Mouse (Mus musculus) layer of hippocampus, adult 18-20 months (tissue): ENCODE data around the gene Cyp2d10. TPM values are rescaled to one million over a fixed set of nuclear protein-coding genes. Genes with fewer than 3 reads are reported as not detected.

Experiments used
- DNase-seq, 2 experiments: peaks; one replicate each; pipeline ENCODE4 v3.0.0; 2022; ENCODE audit warnings: low spot score in 2 of 2
- microRNA-seq, 2 experiments: library from miRNA; unstranded; fragments of <30 nt; microRNA quantifications; one replicate each; pipeline ENCODE4 v1.2.0; 2021
- total RNA-seq, 2 experiments: library from RNA; stranded (reverse); gene quantifications; 2 replicates each; pipeline ENCODE4 v1.2.3; 2021

The Cyp2d10 gene
- total RNA-seq, 2 experiments from 2014 or later: 0.81 TPM; not detected in 1

DNA sequence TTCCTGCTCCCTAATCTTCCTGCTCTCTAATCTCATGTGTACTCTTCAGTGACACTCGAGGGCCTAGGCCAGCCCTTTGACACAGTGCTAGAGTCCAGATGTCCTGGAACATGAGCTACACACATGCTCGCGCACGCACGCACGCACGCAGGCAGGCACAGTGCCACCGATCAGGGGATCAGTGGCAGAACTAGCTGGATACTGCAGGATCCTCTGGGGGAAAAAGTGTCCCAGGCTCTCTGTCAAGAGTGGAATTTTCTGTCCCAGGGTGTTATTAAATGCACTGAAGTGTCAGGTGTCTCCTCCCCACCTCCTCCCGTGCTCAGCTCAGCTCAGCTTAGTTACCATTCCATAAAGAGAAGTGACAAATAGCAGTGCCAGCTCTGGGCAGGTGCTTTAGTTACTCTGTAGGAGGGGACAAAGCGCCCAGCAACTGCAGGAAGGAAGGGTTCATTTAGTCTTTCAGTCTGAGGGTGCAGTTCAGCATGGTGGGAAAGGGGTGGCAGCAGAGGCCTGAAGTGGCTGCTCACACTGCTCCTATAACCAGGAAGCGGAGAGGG, 45.5 kb downstream of the Cyp2d10 start:
- DNase-seq: no peak

DNA sequence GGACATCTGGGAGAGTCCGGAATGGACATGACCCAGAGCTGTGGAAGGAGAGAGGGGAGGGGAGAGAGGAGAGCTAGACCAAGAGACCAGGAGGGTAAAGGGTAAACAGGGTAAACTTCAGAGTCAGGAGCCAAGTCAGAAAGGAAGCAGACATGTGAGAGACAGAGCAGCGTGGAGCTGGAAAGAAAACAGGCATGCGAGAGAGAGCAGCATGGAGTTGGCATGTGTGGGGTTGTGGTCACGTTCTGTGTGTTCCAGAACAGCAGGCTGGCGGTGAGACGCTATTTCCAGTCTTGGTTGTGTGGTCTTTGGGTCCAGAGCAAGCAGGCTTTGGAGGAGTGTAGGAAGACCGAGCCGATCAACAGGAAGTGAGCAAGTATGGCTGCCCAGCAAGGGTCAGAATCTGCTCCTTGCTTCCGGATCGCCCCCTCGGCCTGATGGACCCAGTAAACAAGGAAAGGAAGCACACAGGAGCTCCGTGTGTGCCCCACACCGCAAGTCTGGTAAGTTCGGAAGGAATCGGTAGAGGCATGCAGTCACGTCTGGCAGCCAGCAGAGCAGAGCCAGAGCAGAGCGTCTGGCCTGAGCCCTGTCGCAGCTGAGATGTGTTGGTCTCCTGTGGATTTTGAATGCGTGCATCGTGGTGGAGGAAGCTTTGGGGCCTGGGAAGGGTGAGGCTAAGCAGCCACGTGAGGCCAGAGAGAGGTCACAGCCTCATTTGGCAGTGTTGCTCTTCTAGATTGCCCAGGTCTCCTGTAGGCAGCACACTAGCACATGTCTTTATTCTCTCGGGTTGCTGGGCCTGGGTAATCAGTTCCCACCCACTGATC, 48.3 kb downstream of the Cyp2d10 start:
- no peak for DNase-seq

DNA sequence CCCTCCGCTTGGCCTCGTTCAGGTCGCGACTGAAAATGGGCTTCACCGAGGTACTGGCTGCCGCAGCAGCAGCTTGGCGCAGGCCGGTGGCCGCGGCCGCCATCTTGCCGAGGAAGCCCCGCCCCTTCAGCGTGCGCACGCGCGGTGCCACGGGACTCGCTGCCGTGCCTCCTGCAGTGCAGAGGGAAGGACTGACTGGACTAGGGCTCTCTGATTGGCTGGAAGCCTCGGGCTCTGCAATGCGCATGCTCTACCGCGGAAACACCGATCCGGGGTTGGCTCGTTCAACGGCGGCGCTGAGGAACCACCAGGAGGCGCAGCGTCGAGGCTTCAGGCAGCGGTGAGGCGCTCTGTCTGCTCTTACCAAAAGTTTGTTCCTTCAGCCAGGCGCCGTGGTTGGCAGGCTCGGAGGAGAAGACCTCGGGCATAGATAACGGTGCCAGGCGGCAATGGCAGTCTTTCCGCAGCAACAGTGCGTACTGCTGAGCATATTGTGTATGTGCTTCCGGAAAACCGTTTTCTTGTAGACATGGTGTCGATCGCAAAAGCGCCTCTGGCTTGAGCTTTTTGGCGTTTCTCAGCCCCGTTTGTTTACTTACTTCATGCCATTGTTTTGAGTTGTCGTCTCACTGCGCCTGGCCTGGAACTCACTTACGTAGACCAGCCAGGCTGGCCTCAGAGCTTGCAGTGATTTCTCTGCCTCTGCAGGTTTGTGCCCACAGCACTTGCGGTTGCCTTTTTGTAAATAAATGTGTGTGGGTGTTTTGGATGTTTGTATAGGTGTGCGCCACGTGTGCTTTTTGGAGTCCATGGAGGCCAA, 52.7 kb downstream of the Cyp2d10 start, which contains the start of gene Ndufa6:
TSS of gene Ndufa6 (minus strand) at position 197 of the 820 bp plus-strand sequence.
- DNase-seq: peak; percentile 96 to 98

DNA sequence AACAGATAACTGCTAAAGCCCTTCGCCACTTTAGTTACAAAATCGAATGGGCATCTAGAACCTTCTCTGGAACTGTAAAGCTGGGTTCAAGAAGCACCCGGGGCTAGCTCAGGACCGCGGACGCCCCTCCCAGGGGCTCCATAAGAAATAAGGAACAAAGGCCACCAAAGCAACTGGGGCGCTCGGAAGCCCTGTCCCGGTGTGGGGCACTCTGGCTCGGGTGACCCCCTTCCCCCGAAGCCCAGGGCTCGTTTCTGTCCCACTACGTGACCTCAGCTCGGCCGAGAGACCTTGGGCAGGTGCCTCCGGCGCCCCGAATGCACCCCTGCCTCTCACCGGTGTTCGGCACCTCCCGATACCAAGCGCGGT, 53.3 kb downstream of the Cyp2d10 start:
- DNase-seq: no peak

DNA sequence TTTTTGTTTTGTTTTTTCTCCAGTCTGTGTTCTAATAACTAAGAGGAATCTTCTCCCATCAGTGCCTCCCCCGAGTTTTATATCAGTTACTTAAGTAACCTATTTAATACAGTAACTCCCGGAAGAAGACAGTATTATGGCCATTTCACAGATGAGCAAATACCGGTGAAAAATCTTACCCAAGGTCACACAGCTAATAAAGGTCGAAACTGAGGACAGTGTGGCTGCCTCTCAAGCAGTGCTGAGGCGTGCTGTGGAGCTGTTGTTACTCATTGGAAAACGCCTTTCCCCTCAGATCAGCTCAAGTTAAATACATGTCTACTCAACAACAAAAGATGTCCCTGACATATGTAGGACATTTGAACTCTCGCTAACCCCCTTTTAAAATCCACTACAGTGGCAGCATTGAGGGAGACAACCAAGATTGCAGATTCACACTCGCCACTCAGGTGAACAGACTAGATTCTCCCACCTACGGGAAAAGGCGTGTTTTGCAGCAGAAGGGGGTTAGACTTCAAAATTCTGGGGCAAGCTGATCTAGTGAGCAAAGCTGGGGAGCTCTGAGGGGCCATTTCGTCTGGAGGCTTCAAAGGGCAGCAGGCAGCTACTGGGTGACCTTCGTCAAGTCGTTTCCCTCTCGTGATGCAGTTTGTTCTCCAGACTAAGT, 53.8 kb downstream of the Cyp2d10 start:
- DNase-seq: no peak

Small RNAs within 50 kb of the gene (microRNA-seq; reads per million reads assigned to microRNA genes)
- 0 reads per million in 2 experiments for gene Gm25990
- gene Gm27331: 0 reads per million in 2 experiments
- gene Gm27622: 0 reads per million in 2 experiments
- 0 reads per million in 2 experiments for gene Mir7684

Other genes starting within 250 kb of the Cyp2d10 start
- gene Shisa8, start 194.4 kb downstream of the Cyp2d10 start, total RNA-seq: 1 to 10 TPM; 1.4 to 1.9 TPM
- gene Tnfrsf13c, start 182.8 kb downstream of the Cyp2d10 start, total RNA-seq: under 1 TPM; 0.47 to 0.76 TPM
- gene Cenpm, start 162.4 kb downstream of the Cyp2d10 start, total RNA-seq: 1 to 10 TPM; 2.5 to 3.1 TPM
- 100 to 1,000 TPM; 100 to 113 TPM for gene 1500009C09Rik, start 154.8 kb downstream of the Cyp2d10 start, total RNA-seq
- gene Sept3, start 132.3 kb downstream of the Cyp2d10 start, total RNA-seq: 100 to 1,000 TPM; 609 to 650 TPM
- not detected for gene Wbp2nl, start 108.2 kb downstream of the Cyp2d10 start, total RNA-seq
- gene Naga, start 68.3 kb downstream of the Cyp2d10 start, total RNA-seq: 10 to 100 TPM; 33.5 to 40.5 TPM
- gene Pheta2, start 68.3 kb downstream of the Cyp2d10 start, total RNA-seq: under 1 TPM; 0.25 to 0.52 TPM
- gene Smdt1, start 68.2 kb downstream of the Cyp2d10 start, total RNA-seq: 100 to 1,000 TPM; 149 to 152 TPM
- 100 to 1,000 TPM; 206 to 215 TPM for gene Ndufa6, start 52.9 kb downstream of the Cyp2d10 start, total RNA-seq
- 10 to 100 TPM; 57.5 to 64.1 TPM for gene Cyp2d22, start 26.9 kb downstream of the Cyp2d10 start, total RNA-seq
- under 1 TPM in 1 of 2 experiments, not detected in 1; 0.41 TPM for gene Cyp2d11, start 13.2 kb downstream of the Cyp2d10 start, total RNA-seq
- gene Cyp2d9, start 26.2 kb upstream of the Cyp2d10 start, total RNA-seq: not detected
- not detected for gene Cyp2d12, start 147.9 kb upstream of the Cyp2d10 start, total RNA-seq
- gene Cyp2d34, start 213.8 kb upstream of the Cyp2d10 start, total RNA-seq: not detected